Mouse (Mus musculus) hindbrain, embryonic 15.5 days (tissue): Measurements from ENCODE around the gene Ccdc85a. TPM values are rescaled to one million over a fixed set of nuclear protein-coding genes. Genes with fewer than 3 reads are reported as not detected.

Experiments used
- ATAC-seq: fragments of 200-750 bp; cut with Nextera tagmentation; 2 replicates; pipeline ENCODE4 v1.8.0; 2017; ENCODE audit warnings: low read depth, moderate number of reproducible peaks, moderate TSS enrichment; ENCODE audit not compliant: low FRiP score
- H3K27ac ChIP-seq: fragments of 300-500 bp; sonication (generic); replicated peaks from 2 replicates; pipeline ENCODE4 v1.5.1; 2015; ENCODE audit warnings: mild to moderate bottlenecking, inconsistent platforms
- H3K27me3 ChIP-seq: fragments of 300-500 bp; sonication (generic); 2 replicates; pipeline ENCODE4 v1.6.1; 2015; ENCODE audit warnings: control low read depth, inconsistent platforms
- H3K36me3 ChIP-seq: fragments of 300-500 bp; sonication (generic); 2 replicates; pipeline ENCODE4 v1.6.1; 2015; ENCODE audit warnings: control low read depth, inconsistent platforms
- H3K4me1 ChIP-seq: fragments of 300-500 bp; sonication (generic); replicated peaks from 2 replicates; pipeline ENCODE4 v1.6.1; 2015; ENCODE audit warnings: control low read depth, inconsistent platforms
- H3K4me2 ChIP-seq: fragments of 300-500 bp; sonication (generic); 2 replicates; pipeline ENCODE4 v1.6.1; 2015; ENCODE audit warnings: moderate library complexity, mild to moderate bottlenecking, inconsistent platforms
- H3K4me3 ChIP-seq: fragments of 300-500 bp; sonication (generic); 2 replicates; pipeline ENCODE4 v1.5.1; 2015; ENCODE audit warnings: mild to moderate bottlenecking, inconsistent platforms
- H3K9ac ChIP-seq: fragments of 300-500 bp; sonication (generic); 2 replicates; pipeline ENCODE4 v1.6.1; 2015; ENCODE audit warnings: inconsistent platforms
- H3K9me3 ChIP-seq: fragments of 300-500 bp; sonication (generic); 2 replicates; pipeline ENCODE4 v1.6.1; 2016; ENCODE audit warnings: control low read depth, inconsistent platforms
- WGBS: fragments of 180-500 bp; shearing (Covaris S2); methylation state at CpG from one replicate; pipeline ENCODE4 v1.1.7; 2015; 5-methylcytosine and 5-hydroxymethylcytosine counted together
- polyA plus RNA-seq: library from polyadenylated mRNA; unstranded; fragments of >200 nt; fragmentation: Nextera tagmentation; extraction: Ambion mirVana; gene quantifications from 2 replicates; pipeline ENCODE4 v1.2.1, GENCODE M21; 2015

Ccdc85a gene
- polyA plus RNA-seq = 48.2 and 50.0 TPM in 2 replicates

GRCm38 (mm10) chr11:28583911-28584434 is at the start of gene Ccdc85a:
Gene Ccdc85a (minus strand): TSS chr11:28584324.
- Histone ChIP-seq H3K27ac (peak within 1 kb of the TSS; percentile 93), H3K4me3 (peak within 1 kb of the TSS; percentile 75), H3K9me3 (no peaks in the 10 kb centered on the region), H3K4me1 (peaks cover 24% of the 10 kb centered on the region; the same call in 1 of the 2 replicates), H3K36me3 (no peaks in the 10 kb centered on the region), H3K27me3 (no peaks in the 10 kb centered on the region), H3K9ac (peak within 1 kb of the TSS; percentile 78), H3K4me2 (peak within 1 kb of the TSS; percentile 83)
- WGBS = under 1% methylated on average over 25 of the region's 25 CpGs
- peak; percentile 97 for ATAC-seq

- no peak overlapping the region for H3K4me2 ChIP-seq
- H3K27me3 ChIP-seq = no peaks in the 10 kb centered on the region
- no peaks in the 10 kb centered on the region for H3K36me3 ChIP-seq
- H3K4me3 ChIP-seq = no peak overlapping the region
- H3K9me3 ChIP-seq = no peaks in the 10 kb centered on the region
- H3K4me1 ChIP-seq = no peaks in the 10 kb centered on the region
- no peak for ATAC-seq
- 13% methylated on average over 1 of the region's 1 CpGs for WGBS
- no peak overlapping the region for H3K9ac ChIP-seq
- H3K27ac ChIP-seq = no peak overlapping the region
These were observed 49.5 kb upstream of the Ccdc85a start for GRCm38 (mm10) chr11:28633571-28634125.

DNA sequence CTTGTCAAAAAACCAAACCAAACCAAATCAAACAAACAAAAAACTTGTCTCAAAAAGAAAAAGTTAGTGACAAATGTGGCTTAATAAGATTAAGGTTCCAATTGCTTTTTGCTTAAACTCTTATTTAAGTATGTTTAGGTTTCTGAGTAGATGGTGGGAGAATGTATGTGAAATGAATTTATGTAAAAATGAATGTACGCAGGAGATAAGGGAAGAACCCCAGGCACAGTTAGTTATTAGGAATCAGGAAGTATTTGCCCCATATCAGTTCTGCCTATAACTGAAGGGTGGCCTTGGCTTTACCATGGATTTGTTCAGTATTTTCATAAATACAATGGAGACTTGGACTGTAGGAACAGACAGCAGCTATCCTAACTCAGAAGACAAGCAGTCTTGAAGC is 49.0 kb upstream of the Ccdc85a start:
- no peak overlapping the region for H3K9ac ChIP-seq
- WGBS = 98% methylated on average over 1 of the region's 1 CpGs
- no peak overlapping the region for H3K4me3 ChIP-seq
- no peak overlapping the region for H3K4me2 ChIP-seq
- H3K4me1 ChIP-seq = no peaks in the 10 kb centered on the region
- H3K27ac ChIP-seq = no peak overlapping the region
- ATAC-seq = no peak
- H3K36me3 ChIP-seq = no peaks in the 10 kb centered on the region
- H3K27me3 ChIP-seq = no peaks in the 10 kb centered on the region
- no peaks in the 10 kb centered on the region for H3K9me3 ChIP-seq

GRCm38 (mm10) chr11:28630771-28631170 is 46.6 kb upstream of the Ccdc85a start:
- Histone ChIP-seq H3K9ac (no peak overlapping the region), H3K36me3 (no peaks in the 10 kb centered on the region), H3K27me3 (no peaks in the 10 kb centered on the region), H3K4me1 (no peaks in the 10 kb centered on the region), H3K4me2 (no peak overlapping the region), H3K27ac (no peak overlapping the region), H3K4me3 (no peak overlapping the region), H3K9me3 (no peaks in the 10 kb centered on the region)
- WGBS = 87% methylated on average over 2 of the region's 2 CpGs
- no peak for ATAC-seq

DNA sequence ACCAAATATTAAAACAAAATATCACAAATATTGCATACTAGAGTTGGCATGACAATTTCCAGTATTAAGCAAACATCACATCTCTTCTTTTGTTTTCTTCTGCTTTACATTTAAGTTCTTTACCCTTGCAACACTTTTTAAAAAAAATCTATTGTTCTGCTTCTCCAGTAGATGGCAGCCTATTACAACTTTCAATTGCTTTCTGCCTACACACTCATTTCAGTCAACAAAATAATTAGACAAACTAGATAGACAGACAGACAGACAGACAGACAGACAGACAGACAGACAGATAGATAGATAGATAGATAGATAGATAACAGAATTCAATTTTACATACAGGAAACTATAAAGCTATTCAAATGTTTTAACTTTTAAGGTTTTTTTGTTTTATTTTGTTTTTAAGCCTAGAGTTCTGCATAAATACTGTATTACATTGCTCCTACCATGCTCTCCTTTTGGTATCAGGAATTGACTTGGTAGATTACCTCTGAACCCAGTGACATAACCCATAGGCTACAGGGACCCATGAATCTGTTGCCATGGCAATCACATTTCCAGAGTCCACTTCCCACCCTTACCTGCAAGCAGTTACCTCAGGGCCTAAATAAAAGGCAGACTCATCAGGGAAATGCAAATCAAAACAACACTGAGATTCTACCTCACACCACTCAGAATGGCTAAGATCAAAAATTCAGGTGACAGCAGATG is 26.8 kb upstream of the Ccdc85a start:
- Histone ChIP-seq H3K4me1 (no peaks in the 10 kb centered on the region), H3K4me2 (no peak overlapping the region), H3K27ac (no peak overlapping the region), H3K4me3 (no peak overlapping the region), H3K9me3 (no peaks in the 10 kb centered on the region), H3K9ac (no peak overlapping the region), H3K36me3 (no peaks in the 10 kb centered on the region), H3K27me3 (no peaks in the 10 kb centered on the region)
- no peak for ATAC-seq

DNA sequence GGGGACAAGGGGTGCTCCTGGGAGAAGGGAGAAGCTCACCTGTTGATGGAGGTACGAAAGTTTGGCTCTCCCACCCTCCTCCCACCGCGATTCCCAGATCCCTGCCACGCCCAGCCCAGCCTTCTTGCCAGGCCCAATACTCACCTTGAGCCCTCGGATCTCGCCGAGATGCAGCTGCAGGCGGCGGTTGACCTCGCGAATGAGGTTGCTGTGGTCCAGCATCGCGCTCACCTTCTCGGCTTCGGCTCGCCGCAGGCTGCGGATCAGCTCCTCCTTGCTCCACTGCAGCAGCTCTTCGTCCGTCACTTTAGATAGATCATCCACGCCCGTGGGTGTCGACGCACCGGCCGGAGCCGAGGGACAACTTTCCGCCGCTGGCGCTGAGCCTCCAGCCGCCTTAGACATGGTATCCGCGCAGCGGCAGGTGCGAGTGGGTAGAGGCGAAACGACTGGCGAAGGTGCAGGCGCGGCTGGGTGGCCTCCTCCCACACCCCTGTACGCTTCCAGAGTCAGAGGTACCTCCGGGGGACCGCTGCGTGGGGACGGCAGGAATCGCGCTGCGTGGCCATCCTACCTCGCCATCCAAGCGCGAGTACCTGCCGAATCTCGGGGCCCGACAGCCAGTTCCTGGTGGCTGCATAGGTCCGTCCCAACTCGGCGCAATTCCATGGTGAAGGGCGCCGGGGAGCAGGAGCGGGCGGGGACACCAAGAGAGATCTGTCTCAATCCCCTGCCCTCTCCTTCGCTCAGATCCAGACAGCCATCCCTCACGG is 800 bp downstream of the Ccdc85a start:
- peaks cover 24% of the 10 kb centered on the region; the same call in 1 of the 2 replicates for H3K4me1 ChIP-seq
- WGBS = under 1% methylated on average over 61 of the region's 63 CpGs
- no peaks in the 10 kb centered on the region for H3K9me3 ChIP-seq
- H3K27me3 ChIP-seq = no peaks in the 10 kb centered on the region
- peak overlapping the region; percentile 78 for H3K9ac ChIP-seq
- peak overlapping the region; percentile 75 for H3K4me3 ChIP-seq
- ATAC-seq = peak; percentile 83
- peak overlapping the region; percentile 93 for H3K27ac ChIP-seq
- H3K36me3 ChIP-seq = no peaks in the 10 kb centered on the region
- peak overlapping the region; percentile 83 for H3K4me2 ChIP-seq

DNA sequence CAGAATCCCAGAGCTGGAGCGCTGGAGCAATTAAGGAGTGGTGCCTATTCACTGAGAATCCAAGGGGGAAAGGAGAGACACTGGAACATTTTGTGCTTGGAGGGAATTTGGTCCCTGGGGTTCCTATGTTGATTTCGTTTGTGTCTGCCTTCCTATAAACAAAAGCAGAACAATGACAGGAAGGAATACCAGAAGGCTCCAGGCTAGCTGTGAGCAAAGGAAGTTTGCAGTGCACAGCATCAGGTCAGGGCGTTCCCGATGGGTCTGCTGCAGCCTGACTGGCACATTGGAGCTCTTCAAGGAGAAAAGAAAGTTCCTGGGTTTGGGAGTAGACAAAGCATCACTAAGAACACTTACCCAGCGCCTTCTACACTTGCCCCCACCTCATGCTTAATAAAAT is 1.9 kb downstream of the Ccdc85a start:
- H3K36me3 ChIP-seq = no peaks in the 10 kb centered on the region
- H3K4me1 ChIP-seq = peaks cover 24% of the 10 kb centered on the region; the same call in 1 of the 2 replicates
- H3K27me3 ChIP-seq = no peaks in the 10 kb centered on the region
- peak overlapping the region; percentile 83 for H3K4me2 ChIP-seq
- no peaks in the 10 kb centered on the region for H3K9me3 ChIP-seq
- H3K27ac ChIP-seq = peak overlapping the region; percentile 93; the same call in 1 of the 2 replicates
- H3K9ac ChIP-seq = peak overlapping the region; percentile 78
- 6% methylated on average over 5 of the region's 5 CpGs for WGBS
- H3K4me3 ChIP-seq = peak overlapping the region; percentile 75
- ATAC-seq = no peak

- WGBS = 92% methylated on average over 1 of the region's 1 CpGs
- Histone ChIP-seq H3K27me3 (no peaks in the 10 kb centered on the region), H3K9ac (no peak overlapping the region), H3K36me3 (peaks cover 10% of the 10 kb centered on the region), H3K4me3 (no peak overlapping the region), H3K4me2 (no peak overlapping the region), H3K27ac (no peak overlapping the region), H3K4me1 (no peaks in the 10 kb centered on the region), H3K9me3 (no peaks in the 10 kb centered on the region)
- no peak for ATAC-seq
These were observed 11.7 kb downstream of the Ccdc85a start for GRCm38 (mm10) chr11:28572423-28572822.

DNA sequence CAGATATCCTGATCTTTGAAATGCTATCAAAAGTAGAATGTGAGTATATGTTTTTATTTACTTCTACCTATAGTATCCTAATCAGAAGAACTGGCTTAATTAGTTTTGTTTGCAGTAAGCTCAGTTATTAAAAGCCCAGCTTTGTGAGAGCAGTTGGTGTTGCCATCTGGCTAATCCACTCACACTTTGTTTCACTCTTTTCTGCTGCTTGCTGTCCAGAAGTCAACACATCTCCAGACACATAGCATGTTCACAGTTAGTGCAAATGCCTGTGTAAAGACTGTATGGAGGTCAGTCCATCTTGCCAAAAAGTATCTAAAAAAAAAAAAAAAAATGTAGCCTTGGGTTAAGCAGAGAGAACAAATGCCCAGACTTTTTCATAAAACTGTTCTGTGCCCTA is 27.7 kb downstream of the Ccdc85a start:
- no peak overlapping the region for H3K9ac ChIP-seq
- H3K4me3 ChIP-seq = no peak overlapping the region
- H3K36me3 ChIP-seq = no peaks in the 10 kb centered on the region
- H3K9me3 ChIP-seq = no peaks in the 10 kb centered on the region
- H3K27me3 ChIP-seq = no peaks in the 10 kb centered on the region
- ATAC-seq = no peak
- H3K4me1 ChIP-seq = no peaks in the 10 kb centered on the region
- no peak overlapping the region for H3K27ac ChIP-seq
- H3K4me2 ChIP-seq = no peak overlapping the region

- Histone ChIP-seq H3K4me1 (no peaks in the 10 kb centered on the region), H3K4me3 (no peak overlapping the region), H3K36me3 (no peaks in the 10 kb centered on the region), H3K27me3 (no peaks in the 10 kb centered on the region), H3K9ac (no peak overlapping the region), H3K27ac (no peak overlapping the region), H3K4me2 (no peak overlapping the region), H3K9me3 (no peaks in the 10 kb centered on the region)
- WGBS = 91% methylated on average over 2 of the region's 2 CpGs
- no peak for ATAC-seq
These were observed 40.7 kb downstream of the Ccdc85a start for GRCm38 (mm10) chr11:28543429-28543828.

DNA sequence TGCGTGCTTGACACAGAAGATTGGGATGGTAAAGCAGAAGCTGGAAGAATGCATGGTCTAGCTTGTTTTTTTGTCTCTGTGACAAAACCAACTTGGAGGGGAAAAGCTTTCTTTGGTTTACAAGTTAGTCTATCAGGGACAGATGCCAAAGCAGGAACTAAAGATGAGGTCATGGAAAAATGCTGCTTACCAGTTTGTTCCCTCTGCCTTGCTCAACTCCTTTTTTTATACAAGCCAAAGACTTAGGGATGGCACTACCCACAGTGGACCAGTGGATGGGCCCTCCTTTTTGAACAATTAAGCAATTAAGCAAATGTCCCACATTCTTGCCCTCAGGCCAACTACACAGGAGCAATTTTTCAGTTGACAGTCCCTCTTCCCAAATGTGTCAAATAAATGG is 42.8 kb downstream of the Ccdc85a start:
- H3K4me2 ChIP-seq = no peak overlapping the region
- no peaks in the 10 kb centered on the region for H3K36me3 ChIP-seq
- H3K4me3 ChIP-seq = no peak overlapping the region
- no peaks in the 10 kb centered on the region for H3K9me3 ChIP-seq
- ATAC-seq = no peak
- 92% methylated on average over 1 of the region's 1 CpGs for WGBS
- no peak overlapping the region for H3K27ac ChIP-seq
- no peaks in the 10 kb centered on the region for H3K4me1 ChIP-seq
- H3K9ac ChIP-seq = no peak overlapping the region
- H3K27me3 ChIP-seq = no peaks in the 10 kb centered on the region

- H3K9me3 ChIP-seq = no peaks in the 10 kb centered on the region
- no peaks in the 10 kb centered on the region for H3K4me1 ChIP-seq
- no peak overlapping the region for H3K4me2 ChIP-seq
- H3K27me3 ChIP-seq = no peaks in the 10 kb centered on the region
- no peaks in the 10 kb centered on the region for H3K36me3 ChIP-seq
- no peak overlapping the region for H3K9ac ChIP-seq
- WGBS = 86% methylated on average over 2 of the region's 2 CpGs
- ATAC-seq = no peak
- H3K4me3 ChIP-seq = no peak overlapping the region
- no peak overlapping the region for H3K27ac ChIP-seq
These were observed 50.8 kb downstream of the Ccdc85a start for GRCm38 (mm10) chr11:28533286-28533685.
